Mouse (Mus musculus) skeletal muscle tissue, adult 2 months (tissue): ENCODE measurements around the gene Lif.

Experiments
- DNase-seq: peaks from one replicate; pipeline ENCODE4 v3.0.0-alpha.2; 2012; ENCODE audit warnings: low read depth, low spot score

Gene Lif

DNA sequence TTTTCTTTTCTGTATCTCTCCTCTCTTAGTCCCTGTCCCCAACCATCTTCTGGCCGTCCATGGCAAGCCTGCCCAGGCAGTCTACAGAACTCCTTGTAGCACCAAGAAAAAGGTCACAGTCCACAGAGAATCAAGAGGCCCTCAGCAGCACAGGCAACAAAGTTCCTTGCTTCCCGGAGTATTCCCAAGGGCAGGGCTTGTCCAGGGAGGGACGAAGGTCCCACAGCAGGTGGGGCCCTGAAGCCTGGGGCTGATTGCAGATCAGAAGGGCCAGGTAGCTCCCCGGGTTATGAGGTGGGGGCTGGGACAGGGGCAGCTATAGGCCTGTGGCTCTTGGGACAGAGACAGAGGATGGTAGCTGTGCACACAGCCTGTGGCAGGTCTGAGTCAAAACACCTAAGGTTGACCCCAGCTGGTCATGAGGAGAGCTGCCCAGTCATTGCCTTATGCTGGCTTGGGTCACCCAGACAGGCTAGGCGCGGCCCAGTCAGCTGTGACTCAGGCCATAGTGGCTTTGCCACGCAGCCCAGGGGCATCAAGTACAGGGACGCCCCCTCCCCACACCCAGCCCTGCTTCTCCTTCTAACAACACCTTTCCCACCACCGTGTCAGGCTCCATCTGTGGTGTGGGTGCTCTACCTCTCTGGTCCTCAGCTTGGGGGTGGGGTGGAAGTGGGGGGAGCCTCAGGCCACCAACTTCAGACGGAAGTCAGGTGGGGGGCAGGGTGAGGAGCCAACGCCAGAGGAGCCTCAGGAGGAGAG is at the start of gene Lif:
TSS of gene Lif (plus strand) at position 712 of the 762 bp plus-strand sequence.
- no peak for DNase-seq

- DNase-seq = no peak
These were observed 49.7 kb upstream of the Lif start for GRCm38 (mm10) chr11:4207655-4208054.

DNA sequence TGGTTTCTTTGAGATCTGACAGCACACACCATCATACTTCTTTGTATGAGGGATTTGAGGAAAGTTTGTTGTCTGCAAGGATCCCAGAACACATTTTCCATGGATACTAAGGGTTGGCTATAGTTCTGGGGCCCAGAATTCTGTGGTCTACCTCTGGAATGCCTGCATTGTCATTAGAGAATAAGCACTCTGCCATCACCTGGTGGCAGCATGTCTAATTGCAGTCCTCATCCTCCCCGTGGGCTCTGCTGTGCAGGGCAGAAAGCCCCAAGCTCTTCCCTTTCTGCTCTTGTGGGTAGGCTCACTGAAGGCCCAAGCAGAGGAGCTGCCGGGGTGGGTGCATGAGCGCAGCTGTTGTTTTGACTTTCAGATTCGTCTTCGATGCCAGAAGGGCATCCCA is 47.8 kb upstream of the Lif start:
- no peak for DNase-seq

DNA sequence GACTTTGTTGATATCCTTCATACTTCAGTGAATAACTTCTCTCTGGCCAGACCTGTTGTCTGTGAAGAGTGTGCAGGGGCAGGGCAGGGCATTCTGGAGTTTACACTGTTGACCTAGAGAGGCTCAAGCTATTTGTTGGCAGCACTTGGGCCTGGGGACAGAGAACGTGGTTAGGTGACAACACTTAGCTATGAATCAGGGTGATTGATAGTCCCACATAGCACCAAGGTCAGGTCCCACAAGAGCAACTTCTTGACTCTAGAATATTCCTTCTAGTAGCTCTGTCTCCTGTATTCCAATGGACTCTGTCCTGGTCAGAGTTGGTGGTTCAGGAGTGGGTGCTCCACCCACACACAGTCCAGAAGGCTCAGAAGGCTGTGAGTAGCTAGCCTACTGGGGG is 46.6 kb upstream of the Lif start:
- DNase-seq = no peak

- no peak for DNase-seq
These were observed 44.2 kb upstream of the Lif start for GRCm38 (mm10) chr11:4213107-4213506.

DNA sequence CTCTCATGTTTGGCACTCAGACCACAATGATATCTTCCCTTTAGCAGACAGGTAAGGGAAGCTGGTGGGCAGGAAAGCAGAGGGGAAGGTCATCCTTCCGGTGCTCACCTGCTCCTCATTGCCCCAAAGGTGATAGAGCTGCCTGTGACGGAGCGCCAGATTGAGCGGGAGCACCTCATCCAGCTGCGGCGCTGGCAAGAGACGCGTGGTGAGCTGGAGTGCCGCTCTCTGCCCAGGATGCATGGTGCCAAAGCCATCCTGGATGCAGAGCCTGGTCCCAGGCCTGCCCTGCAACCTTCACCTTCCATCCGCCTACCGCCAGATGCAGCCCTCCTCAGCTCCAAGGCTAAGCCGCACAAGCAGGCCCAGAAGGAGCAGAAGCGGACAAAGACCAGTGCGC is 42.8 kb upstream of the Lif start:
- DNase-seq = no peak

- DNase-seq = no peak
These were observed 42.3 kb upstream of the Lif start for GRCm38 (mm10) chr11:4215061-4215460.

- DNase-seq = no peak
These were observed 40.9 kb upstream of the Lif start for GRCm38 (mm10) chr11:4216248-4217000.

DNA sequence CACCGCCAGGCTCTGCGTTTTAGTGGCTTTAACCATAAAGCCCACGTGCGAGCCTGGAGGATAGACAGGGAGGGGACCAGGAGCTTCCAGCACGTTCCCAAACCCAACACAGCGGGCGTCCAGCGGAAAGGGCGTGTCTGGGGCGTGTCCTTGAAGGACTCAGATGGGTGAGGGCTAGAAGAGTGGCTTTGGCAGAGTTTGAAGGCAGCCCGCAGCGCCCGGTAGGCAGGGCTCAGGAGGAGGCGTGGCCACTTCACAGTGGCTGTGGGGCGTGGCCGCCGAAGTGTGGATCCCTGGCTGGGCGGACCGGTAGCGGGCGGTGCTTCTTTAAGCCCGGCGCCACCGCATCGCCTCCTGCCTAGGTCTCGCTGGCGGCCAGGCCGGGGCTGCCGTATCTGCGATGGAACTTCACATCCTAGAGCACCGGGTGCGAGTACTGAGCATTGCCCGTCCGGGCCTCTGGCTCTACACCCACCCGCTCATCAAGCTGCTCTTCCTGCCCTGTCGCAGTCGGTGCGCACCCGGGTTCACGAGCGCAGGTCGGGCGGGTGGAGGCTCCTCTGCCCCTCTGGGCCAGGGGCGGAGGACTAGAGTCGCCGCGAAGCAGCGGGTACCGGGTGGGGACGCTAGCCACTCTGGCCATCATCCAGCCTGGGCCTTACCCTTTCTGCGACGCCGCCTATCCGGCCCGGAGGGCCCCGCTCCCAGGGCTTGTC is 39.3 kb upstream of the Lif start, which contains the start of gene Castor1:
TSS of gene Castor1 (plus strand) at position 312 of the 716 bp plus-strand sequence.
- peak; percentile 85 for DNase-seq

DNA sequence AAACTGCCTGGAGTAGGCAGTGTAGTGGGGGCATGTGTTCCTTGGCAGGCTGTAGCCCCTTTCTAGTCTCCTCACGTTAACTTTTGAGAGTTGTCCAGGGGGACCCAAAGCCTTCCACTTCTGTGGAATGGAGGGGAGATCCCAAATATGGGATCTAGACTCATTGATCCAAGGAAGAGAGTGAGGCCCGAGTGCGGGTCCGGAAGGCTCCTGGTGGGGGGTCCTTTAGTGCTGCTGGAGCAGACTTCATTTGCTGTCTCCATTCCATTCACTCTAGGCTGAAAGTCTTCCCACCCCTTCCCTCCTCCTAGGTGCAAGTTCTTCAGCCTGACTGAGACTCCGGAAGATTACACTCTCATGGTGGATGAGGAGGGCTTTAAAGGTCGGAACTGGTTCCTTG is 38.7 kb upstream of the Lif start:
- no peak for DNase-seq

GRCm38 (mm10) chr11:4219317-4219751 is 38.0 kb upstream of the Lif start:
- peak; percentile 71 for DNase-seq

- no peak for DNase-seq
These were observed 37.4 kb upstream of the Lif start for GRCm38 (mm10) chr11:4219908-4220307.

DNA sequence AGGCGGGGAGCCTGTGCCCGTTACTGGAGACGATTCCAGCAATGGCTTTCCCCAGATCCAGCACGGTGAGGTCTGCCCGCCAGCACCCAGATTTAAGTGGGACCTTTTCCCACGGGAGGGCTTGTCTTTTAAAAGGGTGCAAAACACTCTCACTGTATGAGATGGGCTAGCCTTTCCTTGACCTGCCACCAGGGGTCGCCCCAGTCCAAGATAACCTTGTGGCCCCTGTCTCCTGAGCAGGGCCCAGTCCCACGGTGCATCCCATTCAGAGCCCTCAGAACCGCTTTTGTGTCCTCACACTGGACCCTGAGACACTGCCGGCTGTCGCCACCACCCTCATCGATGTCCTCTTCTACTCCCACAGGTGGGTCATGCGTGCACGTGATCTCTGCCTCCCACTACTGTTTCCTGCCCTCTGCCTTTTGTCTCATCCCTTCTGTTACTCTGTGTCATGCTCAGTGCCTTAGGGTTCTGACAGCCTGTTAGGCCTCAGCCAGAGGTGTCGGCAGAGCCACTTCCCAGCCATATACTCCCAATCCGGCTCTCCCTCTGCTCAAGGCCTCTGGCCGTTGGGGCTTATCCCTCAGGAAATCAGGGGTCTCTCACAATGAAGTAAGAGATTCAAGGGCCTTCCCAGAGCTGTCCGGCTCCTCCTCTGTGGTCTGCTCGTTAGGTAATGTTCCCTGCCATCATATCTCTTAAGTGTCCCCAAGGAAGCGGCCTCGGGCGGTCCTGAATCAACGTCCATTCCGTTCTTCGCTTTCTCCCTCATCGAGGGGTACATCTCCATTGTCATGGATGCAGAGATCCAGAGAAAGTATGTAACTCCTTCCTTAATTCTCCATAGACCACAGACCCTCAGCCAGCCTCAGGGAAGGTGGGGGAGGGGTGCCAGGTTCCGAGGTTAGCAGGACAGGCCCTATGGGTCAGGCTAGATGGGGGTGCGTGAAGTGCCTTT is 36.6 kb upstream of the Lif start:
- DNase-seq = peak; percentile 63

DNA sequence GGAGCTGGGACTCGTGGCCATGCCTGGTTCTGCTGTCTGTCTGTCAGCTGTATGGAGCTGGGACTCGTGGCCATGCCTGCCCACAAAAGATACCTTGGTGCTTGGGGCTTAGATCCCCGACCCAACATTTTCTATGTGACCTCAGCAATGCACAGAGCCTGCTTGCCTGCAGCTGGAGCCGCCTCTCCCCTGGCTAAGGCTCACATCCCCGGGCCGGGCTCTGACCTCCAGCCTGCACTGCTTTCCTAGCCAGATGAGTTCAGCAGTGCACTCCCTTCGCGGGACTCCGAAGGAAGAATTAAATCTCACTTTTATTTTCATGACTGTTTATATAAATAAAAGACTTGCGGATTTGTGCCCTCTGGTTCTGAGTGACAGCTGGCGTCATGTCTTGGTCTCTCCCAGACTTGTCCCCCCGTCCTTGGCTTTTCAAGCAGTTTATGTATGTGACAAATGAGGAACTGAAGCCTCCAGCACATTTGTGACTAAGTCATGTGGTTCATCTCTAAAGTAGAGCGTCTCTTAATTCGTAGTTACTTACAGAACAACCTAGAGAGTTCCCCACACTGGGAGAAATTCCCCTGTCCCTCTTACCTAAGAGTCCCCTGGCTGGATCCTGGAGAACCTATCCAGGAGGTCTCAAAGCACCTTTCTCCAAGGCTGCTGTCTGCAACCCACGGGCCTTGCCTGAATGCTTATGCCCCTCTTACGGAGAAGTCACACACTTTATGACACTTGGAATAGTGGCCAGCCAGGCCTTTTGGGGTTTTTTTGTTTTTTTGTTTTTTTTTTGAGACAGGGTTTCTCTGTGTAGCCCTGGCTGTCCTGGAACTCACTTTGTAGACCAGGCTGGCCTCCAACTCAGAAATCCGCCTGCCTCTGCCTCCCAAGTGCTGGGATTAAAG is 35.1 kb upstream of the Lif start:
- no peak for DNase-seq

DNA sequence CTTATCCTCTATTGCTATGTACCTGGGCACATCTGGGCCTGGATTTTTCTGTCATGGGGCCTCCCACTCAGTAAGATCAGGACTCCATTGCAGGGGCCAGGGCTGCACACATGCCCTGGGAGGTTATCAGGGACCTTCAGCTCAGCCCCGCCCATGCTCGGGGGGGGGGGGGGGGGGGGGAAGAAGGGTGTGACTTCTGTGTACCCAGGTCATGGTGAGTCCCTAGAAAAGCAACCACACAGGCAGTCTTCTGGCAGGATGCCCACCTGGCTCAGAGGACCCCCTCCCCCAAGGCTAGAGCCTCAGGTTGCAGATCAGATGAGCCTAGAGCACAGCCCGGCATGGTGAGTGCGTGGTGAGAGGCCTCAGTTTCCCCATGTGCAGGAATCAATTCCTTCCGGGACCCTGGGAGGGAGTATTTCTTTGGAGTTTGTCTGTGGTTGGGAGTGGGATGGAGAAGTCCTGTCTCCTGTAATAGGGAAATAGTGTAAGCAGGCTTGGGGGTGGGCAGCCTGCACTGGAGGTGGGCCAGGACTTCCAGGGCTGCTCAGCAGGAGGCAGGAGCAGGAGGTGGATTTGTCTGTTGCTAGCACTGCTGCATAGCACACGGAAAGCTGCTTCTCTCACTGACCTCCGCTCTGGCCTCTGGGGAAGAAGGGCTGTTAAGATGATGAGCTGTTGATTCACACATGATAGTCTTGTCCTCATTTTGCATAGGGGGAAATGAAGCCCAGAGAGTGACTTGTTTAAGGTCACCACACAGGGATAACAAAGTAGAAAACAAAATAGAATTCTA is 33.8 kb upstream of the Lif start:
- DNase-seq = no peak

DNA sequence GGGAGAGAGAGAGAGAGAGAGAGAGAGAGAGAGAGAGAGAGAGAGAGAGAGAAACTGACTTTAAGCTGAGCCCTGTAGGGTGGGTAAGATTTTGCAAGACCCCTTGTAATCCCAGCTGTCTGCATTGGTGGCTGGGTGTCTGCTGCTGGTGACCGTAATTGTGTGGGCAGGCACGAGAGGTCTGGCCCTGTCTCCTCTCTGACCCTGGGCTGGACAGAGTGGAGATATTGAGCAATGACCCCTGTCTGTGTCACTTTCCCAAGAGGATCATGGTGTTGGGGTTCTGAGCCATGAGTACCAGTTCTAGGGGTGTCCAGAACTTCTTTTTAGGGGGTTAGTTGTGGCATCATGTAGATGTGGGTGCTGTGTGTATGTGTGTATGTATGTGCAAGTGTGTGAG is 33.1 kb upstream of the Lif start:
- no peak for DNase-seq

GRCm38 (mm10) chr11:4226569-4227325 is 30.6 kb upstream of the Lif start:
- no peak for DNase-seq

DNA sequence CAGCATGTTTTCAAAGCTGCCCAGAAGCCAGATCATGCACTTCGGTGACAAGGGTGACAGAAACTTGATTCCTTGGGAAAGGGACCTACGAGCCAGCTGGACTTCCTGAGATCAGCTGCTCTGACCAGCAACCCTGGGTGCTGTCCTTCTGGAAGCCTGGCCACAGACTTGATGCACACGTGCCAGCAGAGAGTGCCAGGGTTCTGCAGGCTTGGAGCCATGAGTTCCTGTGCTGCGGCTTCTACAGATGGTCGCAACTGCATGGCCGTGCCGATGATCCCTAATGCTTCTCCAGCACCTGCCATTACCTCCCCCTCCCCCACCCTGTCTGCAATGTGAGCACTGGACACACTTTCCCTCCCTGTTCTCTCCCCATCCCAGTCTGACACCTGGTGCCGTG is 28.9 kb upstream of the Lif start:
- DNase-seq = peak; percentile 66

GRCm38 (mm10) chr11:4229841-4230240 is 27.5 kb upstream of the Lif start:
- DNase-seq = no peak
